8 mouse cellular contexts compared by ENCODE assay signal in genomic region chr1:191296445-191296844, GRCm38 (mm10). TPM values are rescaled to one million over a fixed set of nuclear protein-coding genes. Genes with fewer than 3 reads are reported as not detected.
DNase-seq lines count a peak whose midpoint lies in the region; ATAC-seq and TF ChIP-seq lines count a peak whose summit lies in the region.

No protein-coding gene starts in this region.

- no peak for TF ChIP-seq CTCF in kidney, adult 2 months (conservative IDR thresholded peaks at IDR 0.05; ENCODE audit: insufficient read depth, insufficient read length, low read depth, low read length)

- no peaks in the 10 kb centered on the region for H3K27me3 ChIP-seq in kidney, adult 2 months (replicated peaks; ENCODE audit: control insufficient read depth, insufficient read depth, low read length)
- H3K27me3 ChIP-seq in kidney, embryonic 14.5 days (ENCODE audit: control insufficient read depth, insufficient read depth, low read length) = no peaks in the 10 kb centered on the region
- peaks cover 2% of the 10 kb centered on the region; the same call in 1 of the 2 replicates for H3K27me3 ChIP-seq in heart, embryonic 11.5 days (ENCODE audit: control insufficient read depth, insufficient read depth, low read length)
- H3K27me3 ChIP-seq in lung, embryonic 15.5 days = no peaks in the 10 kb centered on the region
- no peaks in the 10 kb centered on the region for H3K27me3 ChIP-seq in midbrain, embryonic 14.5 days (ENCODE audit: control insufficient read depth, insufficient read depth, low read length)

- no peaks in the 10 kb centered on the region for H3K36me3 ChIP-seq in kidney, adult 2 months (ENCODE audit: control insufficient read depth, insufficient read depth, low read length)
- no peaks in the 10 kb centered on the region for H3K36me3 ChIP-seq in kidney, embryonic 14.5 days (ENCODE audit: control insufficient read depth, insufficient read depth, low read length)
- no peaks in the 10 kb centered on the region for H3K36me3 ChIP-seq in heart, embryonic 11.5 days (ENCODE audit: control insufficient read depth, insufficient read depth, low read length)
- H3K36me3 ChIP-seq in lung, embryonic 15.5 days = no peaks in the 10 kb centered on the region
- no peaks in the 10 kb centered on the region for H3K36me3 ChIP-seq in midbrain, embryonic 14.5 days (ENCODE audit: control insufficient read depth, insufficient read depth, low read length)

- H3K27ac ChIP-seq in kidney, adult 2 months (ENCODE audit: insufficient read depth, low read depth, low read length) = no peak overlapping the region
- no peak overlapping the region for H3K27ac ChIP-seq in kidney, embryonic 14.5 days (ENCODE audit: low read depth, low read length)
- peak overlapping the region; percentile 50; the same call in 1 of the 2 replicates for H3K27ac ChIP-seq in heart, embryonic 11.5 days (ENCODE audit: low read depth, low read length)
- H3K27ac ChIP-seq in lung, embryonic 15.5 days = 0 out of 2 replicates have a peak overlapping the region, but pooled peaks have one; percentile 3
- no peak overlapping the region for H3K27ac ChIP-seq in midbrain, embryonic 14.5 days (replicated peaks; ENCODE audit: low read depth, low read length)

- no peak overlapping the region for H3K4me2 ChIP-seq in kidney, embryonic 14.5 days (replicated peaks; ENCODE audit: low read depth, low read length)
- H3K4me2 ChIP-seq in heart, embryonic 11.5 days = no peak overlapping the region
- H3K4me2 ChIP-seq in lung, embryonic 15.5 days = no peak overlapping the region
- H3K4me2 ChIP-seq in midbrain, embryonic 14.5 days (ENCODE audit: low read length) = no peak overlapping the region

- H3K9ac ChIP-seq in kidney, embryonic 14.5 days (ENCODE audit: low read depth, low read length) = no peak overlapping the region
- no peak overlapping the region for H3K9ac ChIP-seq in heart, embryonic 11.5 days (ENCODE audit: low read depth, low read length)
- no peak overlapping the region for H3K9ac ChIP-seq in lung, embryonic 15.5 days
- H3K9ac ChIP-seq in midbrain, embryonic 14.5 days (replicated peaks; ENCODE audit: low read length) = no peak overlapping the region

- peak; percentile 76 for DNase-seq in kidney, adult 2 months
- peak; percentile 31 to 38 for DNase-seq in cerebellum, adult 18-20 months
- DNase-seq in liver = no peak
- DNase-seq in midbrain, embryonic 14.5 days = no peak

- ATAC-seq in kidney, embryonic 14.5 days (ENCODE audit: low FRiP score, low TSS enrichment) = no peak
- no peak; the same call in 1 of the 2 replicates for ATAC-seq in heart, embryonic 11.5 days (replicated peaks; ENCODE audit: insufficient number of reproducible peaks, low FRiP score, low TSS enrichment)
- ATAC-seq in lung, embryonic 15.5 days (ENCODE audit: borderline replicate concordance, extremely low read depth, low FRiP score, low TSS enrichment) = peak; percentile 25; the same call in 1 of the 2 replicates
- ATAC-seq in midbrain, embryonic 14.5 days (ENCODE audit: low FRiP score, low TSS enrichment) = no peak
- ATAC-seq in megakaryocyte progenitor cell, adult 5-6 weeks (replicated peaks; ENCODE audit: poor library complexity) = no peak

- no peaks in the 10 kb centered on the region for H3K9me3 ChIP-seq in kidney, embryonic 14.5 days (ENCODE audit: control insufficient read depth, low read length)
- H3K9me3 ChIP-seq in heart, embryonic 11.5 days (replicated peaks; ENCODE audit: control insufficient read depth, low read length) = no peaks in the 10 kb centered on the region
- no peaks in the 10 kb centered on the region for H3K9me3 ChIP-seq in lung, embryonic 15.5 days
- H3K9me3 ChIP-seq in midbrain, embryonic 14.5 days (ENCODE audit: control insufficient read depth, low read length) = no peaks in the 10 kb centered on the region

- 0 out of 2 replicates have a peak, but pooled peaks cover 4% of the 10 kb centered on the region for H3K4me1 ChIP-seq in kidney, adult 2 months (ENCODE audit: control insufficient read depth, insufficient read depth, low read length)
- no peaks in the 10 kb centered on the region for H3K4me1 ChIP-seq in kidney, embryonic 14.5 days (ENCODE audit: control insufficient read depth, insufficient read depth, low read length)
- H3K4me1 ChIP-seq in heart, embryonic 11.5 days (ENCODE audit: control insufficient read depth, insufficient read depth, low read length) = peaks cover 10% of the 10 kb centered on the region
- H3K4me1 ChIP-seq in lung, embryonic 15.5 days = 0 out of 2 replicates have a peak, but pooled peaks cover 9% of the 10 kb centered on the region
- no peaks in the 10 kb centered on the region for H3K4me1 ChIP-seq in midbrain, embryonic 14.5 days (ENCODE audit: control insufficient read depth, insufficient read depth, low read length)

- no peak overlapping the region for H3K4me3 ChIP-seq in kidney, adult 2 months (ENCODE audit: insufficient read depth, low read depth, low read length)
- H3K4me3 ChIP-seq in kidney, embryonic 14.5 days (ENCODE audit: low read length) = no peak overlapping the region
- H3K4me3 ChIP-seq in heart, embryonic 11.5 days (ENCODE audit: low read depth, low read length) = no peak overlapping the region
- H3K4me3 ChIP-seq in lung, embryonic 15.5 days = no peak overlapping the region
- H3K4me3 ChIP-seq in midbrain, embryonic 14.5 days (replicated peaks; ENCODE audit: low read depth, low read length) = no peak overlapping the region

- WGBS in kidney, adult 2 months = 62% methylated on average over 5 of the region's 5 CpGs
- WGBS in kidney, embryonic 14.5 days = 67% methylated on average over 5 of the region's 5 CpGs
- WGBS in heart, embryonic 11.5 days (ENCODE audit: insufficient replicate concordance) = 35% methylated on average over 5 of the region's 5 CpGs
- WGBS in lung, embryonic 15.5 days = 46% methylated on average over 5 of the region's 5 CpGs
- 71% methylated on average over 5 of the region's 5 CpGs for WGBS in midbrain, embryonic 14.5 days

- TF ChIP-seq POLR2A in kidney, adult 2 months (IDR thresholded peaks at IDR 0.05; ENCODE audit: low read depth, low read length) = no peak

RNA-seq across cellular contexts. Expression of gene Nenf, which starts 21.5 kb away (rescaled TPM):
- polyA plus RNA-seq in kidney, adult 2 months (2012; rRNA removed) = 146 and 165 TPM in 2 replicates
- polyA plus RNA-seq in kidney, embryonic 14.5 days (2014; fragmentation: Nextera tagmentation; extraction: Ambion mirVana) = 97.0 and 115 TPM in 2 replicates
- polyA plus RNA-seq in heart, embryonic 11.5 days (2014; fragmentation: Nextera tagmentation; extraction: Ambion mirVana) = 106 and 111 TPM in 2 replicates
- 103 and 115 TPM in 2 replicates for polyA plus RNA-seq in lung, embryonic 15.5 days (2015; fragmentation: Nextera tagmentation; extraction: Ambion mirVana)
- 125 and 160 TPM in 2 replicates for polyA plus RNA-seq in midbrain, embryonic 14.5 days (2014; fragmentation: Nextera tagmentation; extraction: Ambion mirVana)
- 23.8 and 29.8 TPM in 2 replicates for total RNA-seq in megakaryocyte progenitor cell, adult 5-6 weeks (2015)
- total RNA-seq in megakaryocyte progenitor cell, adult 5-6 weeks (2017) = 7.6 and 8.7 TPM in 2 replicates

RNA-seq across cellular contexts. Expression of gene Tmem206, which starts 29.3 kb away (rescaled TPM):
- 22.1 and 22.2 TPM in 2 replicates for polyA plus RNA-seq in kidney, adult 2 months (2012; rRNA removed)
- polyA plus RNA-seq in kidney, embryonic 14.5 days (2014; fragmentation: Nextera tagmentation; extraction: Ambion mirVana) = 17.6 and 25.9 TPM in 2 replicates
- 18.7 and 19.0 TPM in 2 replicates for polyA plus RNA-seq in heart, embryonic 11.5 days (2014; fragmentation: Nextera tagmentation; extraction: Ambion mirVana)
- polyA plus RNA-seq in lung, embryonic 15.5 days (2015; fragmentation: Nextera tagmentation; extraction: Ambion mirVana) = 21.5 and 22.7 TPM in 2 replicates
- polyA plus RNA-seq in midbrain, embryonic 14.5 days (2014; fragmentation: Nextera tagmentation; extraction: Ambion mirVana) = 41.1 and 47.1 TPM in 2 replicates
- 20.8 and 23.8 TPM in 2 replicates for total RNA-seq in megakaryocyte progenitor cell, adult 5-6 weeks (2015)
- total RNA-seq in megakaryocyte progenitor cell, adult 5-6 weeks (2017) = 22.0 and 25.4 TPM in 2 replicates

Comparison
In these comparisons a context has a peak if more than half of its experiments do, and no peak if none do; other contexts are left out.
1. DNase-seq: peak in kidney, adult 2 months (single experiment) and cerebellum, adult 18-20 months (2 of 2); none in liver (single experiment) and midbrain, embryonic 14.5 days (single experiment).
2. H3K27ac ChIP-seq: peak in heart, embryonic 11.5 days (single experiment) and lung, embryonic 15.5 days (single experiment); none in kidney, adult 2 months (single experiment), kidney, embryonic 14.5 days (single experiment) and midbrain, embryonic 14.5 days (single experiment).